In the genomic region with DNA sequence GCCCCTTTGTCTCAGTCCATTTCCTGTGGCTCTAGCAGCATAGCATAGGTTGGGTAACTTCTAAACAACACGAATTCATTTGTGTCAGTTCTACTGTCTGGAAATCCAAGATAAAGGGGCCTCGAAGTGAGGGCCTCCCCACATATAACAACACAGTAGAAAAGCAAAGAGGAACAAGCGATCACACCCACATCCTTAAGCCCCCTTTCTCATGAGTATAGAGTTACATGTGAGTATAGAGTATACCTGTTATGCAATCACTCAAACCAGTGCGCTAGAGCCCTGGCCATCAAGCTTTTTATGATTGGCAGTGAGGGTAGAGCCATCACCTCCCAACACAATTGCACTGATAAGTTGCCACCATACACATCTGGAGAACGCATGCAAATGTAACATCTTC, we compare ENCODE assay signal across 28 mouse cellular contexts.
"Had no signal": no experiment of that assay in that cellular context is flagged by ENCODE, and none has a peak within 500 bp of the region (broad histone marks: within the 10 kb centered on the region; RNA-seq: fewer than 3 reads in every experiment).

No protein-coding gene starts in this region.

- H3K27ac ChIP-seq: embryonic facial prominence, embryonic 10.5 days; embryonic facial prominence, embryonic 12.5 days; embryonic facial prominence, embryonic 13.5 days; embryonic facial prominence, embryonic 15.5 days; forebrain, embryonic 10.5 days; forebrain, embryonic 12.5 days; forebrain, embryonic 13.5 days; forebrain, embryonic 15.5 days; gastrocnemius, adult 2 months; heart, adult 2 months had no signal

- H3K4me2 ChIP-seq: embryonic facial prominence, embryonic 12.5 days; embryonic facial prominence, embryonic 13.5 days; embryonic facial prominence, embryonic 15.5 days; forebrain, embryonic 12.5 days; forebrain, embryonic 13.5 days; forebrain, embryonic 15.5 days had no signal

- H3K4me3 ChIP-seq: embryonic facial prominence, embryonic 10.5 days; embryonic facial prominence, embryonic 12.5 days; embryonic facial prominence, embryonic 13.5 days; embryonic facial prominence, embryonic 15.5 days; erythroblast, embryonic 14.5 days; forebrain, embryonic 10.5 days; forebrain, embryonic 12.5 days; forebrain, embryonic 13.5 days; forebrain, embryonic 15.5 days; gastrocnemius, adult 2 months; heart, adult 2 months had no signal

- H3K9me3 ChIP-seq: embryonic facial prominence, embryonic 10.5 days; embryonic facial prominence, embryonic 12.5 days; embryonic facial prominence, embryonic 13.5 days; embryonic facial prominence, embryonic 15.5 days; forebrain, embryonic 10.5 days; forebrain, embryonic 12.5 days; forebrain, embryonic 13.5 days; forebrain, embryonic 15.5 days had no signal

- DNase-seq: cerebellum, adult 18-20 months; cerebellum, adult 2 months; cerebellum, adult 8-10 months; cerebellum, adult 9-10 months; cerebellum, adult 9-11 months; cerebellum, postnatal 10 days; cerebellum, postnatal 14 days; cerebellum, postnatal 25 days; cerebellum, postnatal 36 days; embryo, embryonic 11 days; forebrain, postnatal 0 days; gastrocnemius, adult 2 months; gastrocnemius, postnatal 10 days; gastrocnemius, postnatal 14 days; gastrocnemius, postnatal 25 days; heart, adult 11 months; heart, adult 18-20 months; heart, adult 2 months had no signal

- ATAC-seq: forebrain, embryonic 13.5 days; forebrain, embryonic 14.5 days; forebrain, embryonic 15.5 days; forebrain, postnatal 0 days had no signal

- H3K4me1 ChIP-seq: embryonic facial prominence, embryonic 13.5 days had no signal

- H3K27me3 ChIP-seq: embryonic facial prominence, embryonic 12.5 days; embryonic facial prominence, embryonic 13.5 days; embryonic facial prominence, embryonic 15.5 days; forebrain, embryonic 15.5 days had no signal

- H3K9ac ChIP-seq: embryonic facial prominence, embryonic 12.5 days; embryonic facial prominence, embryonic 13.5 days; embryonic facial prominence, embryonic 15.5 days; forebrain, embryonic 12.5 days; forebrain, embryonic 13.5 days; forebrain, embryonic 15.5 days; forebrain, postnatal 0 days had no signal

- H3K36me3 ChIP-seq: embryonic facial prominence, embryonic 10.5 days; embryonic facial prominence, embryonic 12.5 days; embryonic facial prominence, embryonic 13.5 days; embryonic facial prominence, embryonic 15.5 days; forebrain, embryonic 10.5 days; forebrain, embryonic 12.5 days; forebrain, embryonic 15.5 days had no signal
